Mouse (Mus musculus): ENCODE measurements around the gene Agbl4. TPM values are rescaled to one million over a fixed set of nuclear protein-coding genes. Genes with fewer than 3 reads are reported as not detected.

Agbl4 gene
- polyA plus RNA-seq, 1 experiment: not detected

- Histone ChIP-seq H3K9me3 (peaks cover 9% of the 10 kb centered on the region), H3K4me3 (replicated peaks) (no peak overlapping the region), H3K4me1 (no peaks in the 10 kb centered on the region), H3K27me3 (replicated peaks) (no peaks in the 10 kb centered on the region), H3K36me3 (replicated peaks; ENCODE audit: low read length) (no peaks in the 10 kb centered on the region)
- TF ChIP-seq FLI1 (IDR thresholded peaks at IDR 0.05; ENCODE audit: low read length) (no peak), GATA1 (IDR thresholded peaks at IDR 0.05; ENCODE audit: borderline replicate concordance, low read length) (no peak)
These were observed 953.4 kb downstream of the Agbl4 start for GRCm38 (mm10) chr4:111350615-111351525.

- Histone ChIP-seq H3K4me3 (replicated peaks) (no peak overlapping the region), H3K9me3 (peaks cover 9% of the 10 kb centered on the region), H3K27me3 (replicated peaks) (no peaks in the 10 kb centered on the region), H3K4me1 (no peaks in the 10 kb centered on the region), H3K36me3 (replicated peaks; ENCODE audit: low read length) (no peaks in the 10 kb centered on the region)
- TF ChIP-seq GATA1 (IDR thresholded peaks at IDR 0.05; ENCODE audit: borderline replicate concordance, low read length): no peak
- no peak for TF ChIP-seq FLI1 (IDR thresholded peaks at IDR 0.05; ENCODE audit: low read length)
These were observed 959.2 kb downstream of the Agbl4 start for GRCm38 (mm10) chr4:111356584-111357115.

- TF ChIP-seq FLI1 (IDR thresholded peaks at IDR 0.05; ENCODE audit: low read length): no peak
- no peak for TF ChIP-seq GATA1 (IDR thresholded peaks at IDR 0.05; ENCODE audit: borderline replicate concordance, low read length)
- H3K27me3 ChIP-seq (replicated peaks): no peaks in the 10 kb centered on the region
- H3K36me3 ChIP-seq (replicated peaks; ENCODE audit: low read length): no peaks in the 10 kb centered on the region
- no peak overlapping the region for H3K4me3 ChIP-seq (replicated peaks)
- H3K9me3 ChIP-seq: peaks cover 9% of the 10 kb centered on the region
- no peaks in the 10 kb centered on the region for H3K4me1 ChIP-seq
These were observed 959.7 kb downstream of the Agbl4 start for GRCm38 (mm10) chr4:111357176-111357575.

GRCm38 (mm10) chr4:111364199-111364598 is 966.7 kb downstream of the Agbl4 start:
- no peaks in the 10 kb centered on the region for H3K27me3 ChIP-seq (replicated peaks)
- no peak for TF ChIP-seq GATA1 (IDR thresholded peaks at IDR 0.05; ENCODE audit: borderline replicate concordance, low read length)
- no peak for TF ChIP-seq FLI1 (IDR thresholded peaks at IDR 0.05; ENCODE audit: low read length)
- H3K9me3 ChIP-seq: 0 out of 2 replicates have a peak, but pooled peaks cover 2% of the 10 kb centered on the region
- no peak overlapping the region for H3K4me3 ChIP-seq (replicated peaks)
- H3K4me1 ChIP-seq: no peaks in the 10 kb centered on the region
- no peaks in the 10 kb centered on the region for H3K36me3 ChIP-seq (replicated peaks; ENCODE audit: low read length)

GRCm38 (mm10) chr4:111367771-111368170 is 970.3 kb downstream of the Agbl4 start:
- no peaks in the 10 kb centered on the region for H3K27me3 ChIP-seq (replicated peaks)
- H3K36me3 ChIP-seq (replicated peaks; ENCODE audit: low read length): no peaks in the 10 kb centered on the region
- no peak overlapping the region for H3K4me3 ChIP-seq (replicated peaks)
- H3K4me1 ChIP-seq: no peaks in the 10 kb centered on the region
- H3K9me3 ChIP-seq: 0 out of 2 replicates have a peak, but pooled peaks cover 2% of the 10 kb centered on the region
- TF ChIP-seq FLI1 (IDR thresholded peaks at IDR 0.05; ENCODE audit: low read length) (no peak), GATA1 (IDR thresholded peaks at IDR 0.05; ENCODE audit: borderline replicate concordance, low read length) (no peak)

- Histone ChIP-seq H3K9me3 (no peaks in the 10 kb centered on the region), H3K27me3 (replicated peaks) (no peaks in the 10 kb centered on the region), H3K4me3 (replicated peaks) (no peak overlapping the region), H3K4me1 (no peaks in the 10 kb centered on the region), H3K36me3 (replicated peaks; ENCODE audit: low read length) (no peaks in the 10 kb centered on the region)
- TF ChIP-seq GATA1 (IDR thresholded peaks at IDR 0.05; ENCODE audit: borderline replicate concordance, low read length): no peak
- no peak for TF ChIP-seq FLI1 (IDR thresholded peaks at IDR 0.05; ENCODE audit: low read length)
These were observed 979.7 kb downstream of the Agbl4 start for GRCm38 (mm10) chr4:111377159-111377558.

GRCm38 (mm10) chr4:111378071-111378470 is 980.6 kb downstream of the Agbl4 start:
- Histone ChIP-seq H3K27me3 (replicated peaks) (no peaks in the 10 kb centered on the region), H3K4me3 (replicated peaks) (no peak overlapping the region), H3K36me3 (replicated peaks; ENCODE audit: low read length) (no peaks in the 10 kb centered on the region), H3K9me3 (no peaks in the 10 kb centered on the region), H3K4me1 (no peaks in the 10 kb centered on the region)
- TF ChIP-seq FLI1 (IDR thresholded peaks at IDR 0.05; ENCODE audit: low read length) (no peak), GATA1 (IDR thresholded peaks at IDR 0.05; ENCODE audit: borderline replicate concordance, low read length) (no peak)

- Histone ChIP-seq H3K4me1 (no peaks in the 10 kb centered on the region), H3K27me3 (replicated peaks) (no peaks in the 10 kb centered on the region)
These were observed 985.6 kb downstream of the Agbl4 start for GRCm38 (mm10) chr4:111383101-111383500.

GRCm38 (mm10) chr4:111390736-111391135 is 993.3 kb downstream of the Agbl4 start:
- Histone ChIP-seq H3K36me3 (replicated peaks; ENCODE audit: low read length) (no peaks in the 10 kb centered on the region), H3K9me3 (peaks cover 6% of the 10 kb centered on the region; the same call in 1 of the 2 replicates), H3K4me3 (replicated peaks) (no peak overlapping the region), H3K27me3 (replicated peaks) (no peaks in the 10 kb centered on the region), H3K4me1 (no peaks in the 10 kb centered on the region)
- no peak for TF ChIP-seq GATA1 (IDR thresholded peaks at IDR 0.05; ENCODE audit: borderline replicate concordance, low read length)
- no peak for TF ChIP-seq FLI1 (IDR thresholded peaks at IDR 0.05; ENCODE audit: low read length)

More at GRCm38 (mm10) chr4:111383101-111383500, 985.6 kb downstream of the Agbl4 start:
- Histone ChIP-seq H3K4me3 (replicated peaks) (no peak overlapping the region), H3K9me3 (no peaks in the 10 kb centered on the region), H3K36me3 (replicated peaks; ENCODE audit: low read length) (no peaks in the 10 kb centered on the region)
- TF ChIP-seq FLI1 (IDR thresholded peaks at IDR 0.05; ENCODE audit: low read length) (no peak), GATA1 (IDR thresholded peaks at IDR 0.05; ENCODE audit: borderline replicate concordance, low read length) (no peak)

- H3K4me1 ChIP-seq: no peaks in the 10 kb centered on the region
- H3K9me3 ChIP-seq: peaks cover 10% of the 10 kb centered on the region; the same call in 1 of the 2 replicates
- no peak for TF ChIP-seq FLI1 (IDR thresholded peaks at IDR 0.05; ENCODE audit: low read length)
- TF ChIP-seq GATA1 (IDR thresholded peaks at IDR 0.05; ENCODE audit: borderline replicate concordance, low read length): no peak
- no peak overlapping the region for H3K4me3 ChIP-seq (replicated peaks)
- H3K27me3 ChIP-seq (replicated peaks): no peaks in the 10 kb centered on the region
- no peaks in the 10 kb centered on the region for H3K36me3 ChIP-seq (replicated peaks; ENCODE audit: low read length)
These were observed 1002.3 kb downstream of the Agbl4 start for GRCm38 (mm10) chr4:111399784-111400183.

All from megakaryocyte, embryonic 14.5 days (primary cell).